Mouse (Mus musculus) adrenal gland, postnatal 10 days (tissue): ENCODE data around the gene Lsamp. TPM values are rescaled to one million over a fixed set of nuclear protein-coding genes. Genes with fewer than 3 reads are reported as not detected.

ENCODE experiments used
- DNase-seq: peaks from one replicate; pipeline ENCODE4 v3.0.0; 2021; ENCODE audit warnings: mixed read lengths
- total RNA-seq, 2 experiments: library from RNA; stranded (reverse); gene quantifications; 2 replicates each; pipeline ENCODE4 v1.2.3; 2021

The Lsamp gene
- total RNA-seq, 2 experiments from 2014 or later, result 4.9 to 10.3 TPM

GRCm38 (mm10) chr16:41786704-41787103 is 1802.5 kb downstream of the Lsamp start:
- DNase-seq, result no peak

DNA sequence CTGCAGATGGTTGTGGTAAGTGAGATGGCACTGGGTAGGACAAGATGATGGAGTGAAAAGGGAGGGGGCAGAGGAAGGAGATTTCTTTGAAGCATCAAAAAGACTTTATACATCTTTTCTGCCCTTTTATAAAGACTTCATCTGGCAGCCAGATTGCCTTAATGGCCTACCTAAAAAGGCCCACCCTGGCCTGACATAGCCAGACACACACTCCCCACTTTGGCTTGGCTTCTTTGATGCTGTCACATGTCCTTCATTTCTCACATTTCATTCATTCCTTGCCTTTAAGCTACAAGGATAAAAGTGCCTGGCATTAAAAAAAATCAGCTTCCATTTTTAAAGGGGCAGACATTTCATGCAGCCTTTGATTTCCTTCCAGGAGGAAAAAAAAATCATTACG is 1803.0 kb downstream of the Lsamp start:
- DNase-seq, result no peak

- no peak for DNase-seq
These were observed 1805.9 kb downstream of the Lsamp start for GRCm38 (mm10) chr16:41790016-41790415.

GRCm38 (mm10) chr16:41820369-41820768 is 1836.2 kb downstream of the Lsamp start:
- no peak for DNase-seq

GRCm38 (mm10) chr16:41826899-41827604 is 1842.9 kb downstream of the Lsamp start:
- DNase-seq, result no peak

DNA sequence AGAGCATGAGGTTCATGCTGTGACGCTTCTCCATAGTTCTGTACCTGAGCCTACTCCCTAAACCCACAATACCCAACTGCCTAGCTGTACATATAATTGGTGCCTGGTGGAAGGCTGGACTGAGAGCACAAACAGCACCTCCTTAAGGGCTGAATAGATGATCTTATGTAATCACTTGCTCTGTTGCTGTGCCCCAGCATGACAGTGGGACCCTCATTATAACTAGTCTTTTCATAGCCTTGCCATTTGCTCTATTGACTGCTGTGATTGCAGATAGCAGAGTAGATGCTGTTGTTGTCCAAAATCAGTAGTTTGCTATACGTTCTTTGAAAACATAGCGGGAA is 1843.4 kb downstream of the Lsamp start:
- DNase-seq, result no peak

DNA sequence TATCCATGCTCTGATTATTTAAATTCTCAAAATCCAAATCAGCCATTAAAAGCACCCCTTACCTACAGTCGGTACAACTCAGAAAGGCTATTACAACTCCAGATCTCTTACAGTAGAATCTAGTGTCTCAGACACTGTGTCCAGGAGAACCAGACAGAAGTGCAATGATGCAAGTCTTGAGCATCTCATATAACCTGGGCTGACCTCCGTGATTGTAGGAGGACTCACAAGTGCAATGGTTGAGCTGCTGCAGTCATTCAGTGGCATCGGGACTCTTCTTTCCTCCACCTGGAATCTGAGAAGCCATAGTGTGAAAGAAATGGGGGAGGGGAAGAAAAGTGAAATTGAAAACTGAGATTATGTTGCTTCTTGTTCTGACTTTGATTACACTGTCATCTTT is 1850.5 kb downstream of the Lsamp start:
- DNase-seq, result no peak

- no peak for DNase-seq
These were observed 1851.6 kb downstream of the Lsamp start for GRCm38 (mm10) chr16:41835745-41836144.

DNA sequence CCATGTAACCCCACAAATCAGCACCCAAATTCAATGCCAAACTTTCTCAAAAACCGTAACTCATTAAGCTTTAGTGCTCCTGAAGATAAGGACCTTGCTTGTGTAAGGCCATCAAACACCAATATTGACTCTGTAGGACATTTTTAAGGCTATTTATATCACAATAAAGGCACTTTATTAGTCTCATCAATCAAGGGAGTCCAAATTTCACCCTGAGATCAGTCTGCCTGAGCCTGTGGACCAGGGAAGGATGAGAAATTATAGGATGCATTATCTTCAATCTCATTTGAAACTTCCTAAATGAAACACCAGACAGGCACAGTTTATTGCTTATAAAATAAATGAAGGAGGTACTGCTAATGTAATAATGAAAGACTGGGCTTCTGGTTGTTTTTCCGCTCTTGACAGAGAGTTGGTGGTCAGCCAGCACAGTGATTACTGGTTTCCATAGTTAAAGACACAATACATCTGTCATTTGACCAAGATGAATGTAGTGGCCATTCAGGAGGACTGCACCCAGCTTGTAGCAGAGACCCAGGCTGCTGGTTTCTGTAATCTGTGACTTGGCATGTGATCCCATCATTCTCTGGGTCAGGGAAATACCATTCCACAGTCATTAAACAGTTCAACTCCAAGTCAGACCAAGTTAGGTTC is 1855.7 kb downstream of the Lsamp start:
- DNase-seq, result no peak

DNA sequence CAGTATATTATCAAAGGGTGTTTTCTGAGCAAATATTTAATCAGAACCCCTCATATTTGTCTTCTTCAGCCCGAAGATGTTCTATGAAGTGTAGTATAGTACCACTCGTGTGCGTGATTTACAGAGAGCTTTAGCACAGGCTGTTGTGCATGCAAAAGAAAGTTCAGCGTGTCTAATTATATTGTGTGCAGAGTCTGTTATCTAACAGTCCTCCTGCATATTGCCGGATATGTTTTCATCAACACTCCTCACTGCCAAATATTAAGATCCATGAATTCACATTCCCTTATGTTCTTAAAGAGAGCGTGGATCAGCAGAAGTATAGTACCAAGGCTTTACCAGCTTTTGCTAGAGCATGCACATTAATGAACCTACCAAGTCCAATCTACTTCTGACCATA is 1862.7 kb downstream of the Lsamp start:
- DNase-seq, result no peak

GRCm38 (mm10) chr16:41871917-41872593 is 1887.9 kb downstream of the Lsamp start:
- DNase-seq, result no peak

- DNase-seq, result no peak
These were observed 1904.5 kb downstream of the Lsamp start for GRCm38 (mm10) chr16:41888546-41889165.

- no peak for DNase-seq
These were observed 1916.6 kb downstream of the Lsamp start for GRCm38 (mm10) chr16:41900783-41901182.

DNA sequence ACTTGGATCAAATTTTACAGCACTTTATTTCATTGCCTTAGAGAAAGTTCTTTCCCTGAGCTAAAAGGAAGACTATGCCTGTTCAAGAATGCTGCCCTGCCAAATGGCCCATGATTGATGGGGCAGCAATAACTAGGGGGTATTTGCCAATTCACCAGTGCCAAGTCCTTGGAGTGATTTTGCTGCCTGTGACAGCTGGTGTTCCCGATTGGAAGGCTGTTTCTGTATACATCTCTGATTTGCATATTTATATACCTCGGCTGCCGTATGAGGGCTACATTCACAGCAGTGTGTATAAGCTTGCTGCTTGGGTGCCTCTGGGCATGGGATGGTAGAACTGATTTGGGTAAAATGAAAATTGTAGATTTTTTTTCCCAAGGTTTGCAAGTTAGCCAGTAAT is 1919.5 kb downstream of the Lsamp start:
- peak; percentile 7 for DNase-seq

DNA sequence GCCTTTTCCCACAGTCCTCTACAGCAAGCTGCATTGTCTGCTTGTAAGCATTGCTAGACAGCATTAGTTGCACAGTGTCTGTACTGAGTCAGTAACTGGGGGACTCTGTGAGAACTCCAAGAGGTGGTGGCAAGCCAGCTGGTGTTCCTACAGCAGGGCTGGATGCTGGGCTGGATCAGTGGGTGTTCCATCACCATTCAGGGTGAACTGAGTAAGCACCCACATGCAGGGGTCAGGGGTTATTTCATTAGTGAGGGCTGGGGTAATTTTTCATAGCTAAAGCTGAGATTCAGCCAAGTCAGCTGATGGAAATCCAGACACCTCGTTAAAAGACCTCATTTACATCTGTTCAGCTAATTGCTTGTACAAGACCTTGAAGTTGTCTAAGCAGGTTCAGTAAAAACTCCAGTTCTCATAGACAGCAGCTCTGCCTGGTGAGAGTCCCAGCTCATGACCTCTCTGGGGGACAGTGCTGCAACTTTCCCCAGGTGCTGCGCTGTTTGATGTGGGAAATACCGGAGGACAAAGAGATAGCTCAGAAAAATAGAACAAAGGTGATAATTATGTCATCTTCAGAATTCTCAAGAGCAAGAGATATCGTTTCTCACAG is 1928.5 kb downstream of the Lsamp start:
- no peak for DNase-seq

DNA sequence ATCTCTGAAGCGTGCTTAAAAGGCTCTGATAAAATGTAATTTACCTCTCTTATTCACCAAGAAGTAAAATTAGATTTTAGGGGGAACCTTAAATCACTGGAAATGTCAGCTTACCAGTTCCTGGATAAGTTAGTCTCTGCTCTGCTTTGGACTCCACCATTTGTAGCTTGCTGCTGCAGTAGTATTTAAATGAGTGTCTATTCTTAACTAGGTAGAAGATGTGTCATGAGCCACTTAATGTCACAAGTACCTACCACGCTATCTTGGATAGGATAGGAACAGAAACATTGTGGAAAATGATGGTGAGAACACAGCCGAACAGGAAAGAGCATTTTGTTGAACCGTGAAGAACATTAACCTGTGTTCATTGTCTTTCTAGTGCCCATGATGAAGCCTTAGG is 1929.2 kb downstream of the Lsamp start:
- DNase-seq, result no peak

GRCm38 (mm10) chr16:41916342-41916741 is 1932.2 kb downstream of the Lsamp start:
- DNase-seq, result no peak

GRCm38 (mm10) chr16:41917057-41917821 is 1933.1 kb downstream of the Lsamp start:
- no peak for DNase-seq

DNA sequence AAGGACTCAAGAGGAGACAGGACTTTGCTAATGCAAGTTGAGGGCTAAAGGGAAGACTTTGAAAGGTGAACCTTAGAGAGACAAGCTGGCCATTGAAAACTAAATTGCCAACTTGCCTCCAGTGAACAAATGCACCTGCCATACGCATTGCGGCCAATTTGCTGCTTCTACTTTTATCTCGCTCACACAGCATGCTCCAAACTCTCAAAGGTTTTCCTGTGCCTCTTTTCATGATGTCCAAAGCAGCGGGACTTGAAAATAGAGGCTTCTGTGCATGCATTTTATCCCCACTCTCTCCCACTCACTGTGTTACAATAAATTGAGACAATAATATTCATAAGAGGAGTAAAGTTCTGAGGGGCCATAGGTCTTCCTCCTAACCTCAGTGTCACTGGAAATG is 1945.4 kb downstream of the Lsamp start:
- DNase-seq, result no peak

DNA sequence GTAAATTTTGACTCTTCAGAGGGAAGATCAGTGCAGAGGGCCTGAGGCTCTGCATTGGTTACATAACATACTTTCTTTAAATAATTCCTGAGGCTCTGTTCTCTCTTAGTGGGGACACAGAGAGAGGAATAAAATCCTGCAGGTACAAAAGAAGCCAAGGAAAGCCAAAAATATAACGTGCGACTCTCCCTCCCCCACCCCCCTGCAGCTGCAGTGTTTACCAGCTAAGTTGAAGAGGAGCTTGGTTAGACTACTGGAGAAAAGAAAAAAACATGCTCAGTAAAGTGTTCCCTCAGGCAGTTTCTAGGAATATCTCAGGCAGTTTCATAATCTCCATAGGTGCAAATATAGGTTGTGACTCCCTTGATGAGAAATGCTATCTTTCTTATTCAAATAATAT is 1951.5 kb downstream of the Lsamp start:
- no peak for DNase-seq

GRCm38 (mm10) chr16:41936908-41937595 is 1952.9 kb downstream of the Lsamp start:
- DNase-seq, result no peak
